Mouse (Mus musculus) small intestine, adult 2 months (tissue): Measurements from ENCODE around the gene Agmo.

Source experiments
- CTCF ChIP-seq: fragments of 200-500 bp; IDR thresholded peaks from 2 replicates; pipeline ENCODE4 v1.5.1; 2012; ENCODE audit warnings: low read depth, mild to moderate bottlenecking, control low read depth, inconsistent platforms, low read length, moderate library complexity, mixed read lengths; ENCODE audit not compliant: insufficient replicate concordance, insufficient read length; ENCODE audit errors: extremely low read depth
- POLR2A ChIP-seq: fragments of 200-500 bp; IDR thresholded peaks from 2 replicates; pipeline ENCODE4 v1.6.1; 2012; ENCODE audit warnings: low read depth, mild to moderate bottlenecking, control low read depth, inconsistent platforms, low read length, moderate library complexity

DNA sequence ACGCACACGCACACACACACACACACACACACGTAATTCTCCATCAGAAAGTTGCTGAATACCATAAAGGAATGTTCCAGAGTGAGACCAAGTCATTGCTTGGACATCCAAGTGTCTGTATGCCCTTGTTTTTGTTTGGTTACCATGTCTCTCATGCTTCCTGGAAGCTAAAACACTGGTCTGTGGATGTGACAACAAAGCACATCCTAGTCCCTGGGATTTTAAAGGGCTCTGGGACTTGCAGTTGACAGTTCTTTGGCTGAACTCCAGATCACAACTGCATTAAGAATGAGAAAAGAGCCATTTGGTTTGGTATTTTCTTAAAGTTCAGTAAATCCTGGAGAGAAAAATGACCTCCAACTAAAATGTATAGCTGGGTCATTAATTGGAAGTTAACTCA is 22.2 kb downstream of the Agmo start:
- TF ChIP-seq CTCF: no peak
- no peak for TF ChIP-seq POLR2A
